Mouse (Mus musculus): ENCODE results near the gene Olfr1033. TPM values are rescaled to one million over a fixed set of nuclear protein-coding genes. Genes with fewer than 3 reads are reported as not detected.
"Not testable (repeated sequence)": the region's sequence is repeated elsewhere in the genome, so short reads cannot be mapped to it uniquely, and the experiment has no call there.

Gene Olfr1033
- 1.1 and 1.5 TPM in 2 replicates for polyA plus RNA-seq (2015; fragmentation: Nextera tagmentation; extraction: Ambion mirVana)

GRCm38 (mm10) chr2:86020406-86020805 lies at the start of gene Olfr1033:
Gene Olfr1033, plus strand, starts transcription at chr2:86020633.
- Histone ChIP-seq H3K4me3 (ENCODE audit: low read depth, low read length) (peak within 1 kb of the TSS; percentile 41), H3K4me2 (ENCODE audit: low read depth, low read length) (peak within 1 kb of the TSS; percentile 27; the same call in 1 of the 2 replicates), H3K27ac (ENCODE audit: low read length) (peak within 1 kb of the TSS; percentile 14; the same call in 1 of the 2 replicates)
- not testable (repeated sequence) for H3K9me3 ChIP-seq (replicated peaks; ENCODE audit: control insufficient read depth, low read length); H3K4me1 ChIP-seq (ENCODE audit: control insufficient read depth, low read depth, low read length); ATAC-seq (ENCODE audit: low read depth); H3K9ac ChIP-seq (ENCODE audit: low read depth, low read length); H3K27me3 ChIP-seq (ENCODE audit: control insufficient read depth, insufficient read depth, low read depth, low read length); H3K36me3 ChIP-seq (ENCODE audit: control insufficient read depth, insufficient read depth)
- WGBS (ENCODE audit: insufficient replicate concordance), result 1% methylated on average over 10 of the region's 11 CpGs

GRCm38 (mm10) chr2:85973595-85973994 lies 46.8 kb upstream of the Olfr1033 start, which contains the start of gene Olfr1029:
Gene Olfr1029, plus strand, starts transcription at chr2:85973895.
- Histone ChIP-seq H3K9ac (ENCODE audit: low read depth, low read length) (no peak within 1 kb of the TSS), H3K36me3 (ENCODE audit: control insufficient read depth, insufficient read depth) (no peaks in the 10 kb centered on the region), H3K9me3 (replicated peaks; ENCODE audit: control insufficient read depth, low read length) (no peaks in the 10 kb centered on the region), H3K4me2 (ENCODE audit: low read depth, low read length) (no peak within 1 kb of the TSS), H3K4me1 (ENCODE audit: control insufficient read depth, low read depth, low read length) (no peaks in the 10 kb centered on the region), H3K27ac (ENCODE audit: low read length) (no peak within 1 kb of the TSS), H3K27me3 (ENCODE audit: control insufficient read depth, insufficient read depth, low read depth, low read length) (no peaks in the 10 kb centered on the region), H3K4me3 (ENCODE audit: low read depth, low read length) (no peak within 1 kb of the TSS)
- 62% methylated on average over 2 of the region's 2 CpGs for WGBS (ENCODE audit: insufficient replicate concordance)
- no peak for ATAC-seq (ENCODE audit: low read depth)

GRCm38 (mm10) chr2:85978976-85979375 lies 41.5 kb upstream of the Olfr1033 start, which contains the start of gene Olfr1030:
Gene Olfr1030, plus strand, starts transcription at chr2:85979276.
- H3K9ac ChIP-seq (ENCODE audit: low read depth, low read length), result no peak within 1 kb of the TSS
- H3K4me2 ChIP-seq (ENCODE audit: low read depth, low read length), result no peak within 1 kb of the TSS
- H3K27ac ChIP-seq (ENCODE audit: low read length), result no peak within 1 kb of the TSS
- H3K27me3 ChIP-seq (ENCODE audit: control insufficient read depth, insufficient read depth, low read depth, low read length), result no peaks in the 10 kb centered on the region
- no peak within 1 kb of the TSS for H3K4me3 ChIP-seq (ENCODE audit: low read depth, low read length)
- no peaks in the 10 kb centered on the region for H3K4me1 ChIP-seq (ENCODE audit: control insufficient read depth, low read depth, low read length)
- no peaks in the 10 kb centered on the region for H3K9me3 ChIP-seq (replicated peaks; ENCODE audit: control insufficient read depth, low read length)
- ATAC-seq (ENCODE audit: low read depth), result no peak
- no peaks in the 10 kb centered on the region for H3K36me3 ChIP-seq (ENCODE audit: control insufficient read depth, insufficient read depth)
- 52% methylated on average over 1 of the region's 1 CpGs for WGBS (ENCODE audit: insufficient replicate concordance)

- no peak within 1 kb of the TSS for H3K9ac ChIP-seq (ENCODE audit: low read depth, low read length)
- H3K4me1 ChIP-seq (ENCODE audit: control insufficient read depth, low read depth, low read length), result no peaks in the 10 kb centered on the region
- no peak within 1 kb of the TSS for H3K4me3 ChIP-seq (ENCODE audit: low read depth, low read length)
- H3K27ac ChIP-seq (ENCODE audit: low read length), result no peak within 1 kb of the TSS
- no peaks in the 10 kb centered on the region for H3K36me3 ChIP-seq (ENCODE audit: control insufficient read depth, insufficient read depth)
- 34% methylated on average over 3 of the region's 3 CpGs for WGBS (ENCODE audit: insufficient replicate concordance)
- H3K9me3 ChIP-seq (replicated peaks; ENCODE audit: control insufficient read depth, low read length), result no peaks in the 10 kb centered on the region
- no peaks in the 10 kb centered on the region for H3K27me3 ChIP-seq (ENCODE audit: control insufficient read depth, insufficient read depth, low read depth, low read length)
- H3K4me2 ChIP-seq (ENCODE audit: low read depth, low read length), result no peak within 1 kb of the TSS
- ATAC-seq (ENCODE audit: low read depth), result no peak
Observed at GRCm38 (mm10) chr2:85990004-85990403, 30.4 kb upstream of the Olfr1033 start, which contains the start of gene Olfr1031. Gene Olfr1031, plus strand, starts transcription at chr2:85990304.

- Histone ChIP-seq H3K36me3 (ENCODE audit: control insufficient read depth, insufficient read depth) (no peaks in the 10 kb centered on the region), H3K27me3 (ENCODE audit: control insufficient read depth, insufficient read depth, low read depth, low read length) (no peaks in the 10 kb centered on the region), H3K4me3 (ENCODE audit: low read depth, low read length) (no peak within 1 kb of the TSS), H3K4me2 (ENCODE audit: low read depth, low read length) (no peak within 1 kb of the TSS), H3K27ac (ENCODE audit: low read length) (no peak within 1 kb of the TSS), H3K9ac (ENCODE audit: low read depth, low read length) (no peak within 1 kb of the TSS), H3K9me3 (replicated peaks; ENCODE audit: control insufficient read depth, low read length) (no peaks in the 10 kb centered on the region), H3K4me1 (ENCODE audit: control insufficient read depth, low read depth, low read length) (no peaks in the 10 kb centered on the region)
- no peak for ATAC-seq (ENCODE audit: low read depth)
- 68% methylated on average over 7 of the region's 7 CpGs for WGBS (ENCODE audit: insufficient replicate concordance)
Observed at GRCm38 (mm10) chr2:86005240-86005639, 15.2 kb upstream of the Olfr1033 start, which contains the start of gene Olfr1032. Gene Olfr1032, plus strand, starts transcription at chr2:86005540.

GRCm38 (mm10) chr2:86021518-86021917 lies 1.1 kb downstream of the Olfr1033 start:
- not testable (repeated sequence) for H3K9me3 ChIP-seq (replicated peaks; ENCODE audit: control insufficient read depth, low read length); H3K27ac ChIP-seq (ENCODE audit: low read length); H3K9ac ChIP-seq (ENCODE audit: low read depth, low read length); H3K27me3 ChIP-seq (ENCODE audit: control insufficient read depth, insufficient read depth, low read depth, low read length); H3K36me3 ChIP-seq (ENCODE audit: control insufficient read depth, insufficient read depth); H3K4me2 ChIP-seq (ENCODE audit: low read depth, low read length); H3K4me1 ChIP-seq (ENCODE audit: control insufficient read depth, low read depth, low read length); ATAC-seq (ENCODE audit: low read depth); H3K4me3 ChIP-seq (ENCODE audit: low read depth, low read length)
- 43% methylated on average over 3 of the region's 9 CpGs for WGBS (ENCODE audit: insufficient replicate concordance)

GRCm38 (mm10) chr2:86045561-86045960 lies 25.1 kb downstream of the Olfr1033 start, which contains the start of gene Olfr1034:
Gene Olfr1034, plus strand, starts transcription at chr2:86045861.
- H3K27me3 ChIP-seq (ENCODE audit: control insufficient read depth, insufficient read depth, low read depth, low read length), result no peaks in the 10 kb centered on the region
- no peak within 1 kb of the TSS for H3K9ac ChIP-seq (ENCODE audit: low read depth, low read length)
- no peak within 1 kb of the TSS for H3K27ac ChIP-seq (ENCODE audit: low read length)
- no peaks in the 10 kb centered on the region for H3K9me3 ChIP-seq (replicated peaks; ENCODE audit: control insufficient read depth, low read length)
- no peak within 1 kb of the TSS for H3K4me3 ChIP-seq (ENCODE audit: low read depth, low read length)
- no peak within 1 kb of the TSS for H3K4me2 ChIP-seq (ENCODE audit: low read depth, low read length)
- H3K36me3 ChIP-seq (ENCODE audit: control insufficient read depth, insufficient read depth), result no peaks in the 10 kb centered on the region
- no peaks in the 10 kb centered on the region for H3K4me1 ChIP-seq (ENCODE audit: control insufficient read depth, low read depth, low read length)
- ATAC-seq (ENCODE audit: low read depth), result no peak

- not testable (repeated sequence) for H3K27ac ChIP-seq (ENCODE audit: low read length); ATAC-seq (ENCODE audit: low read depth); H3K36me3 ChIP-seq (ENCODE audit: control insufficient read depth, insufficient read depth); H3K4me2 ChIP-seq (ENCODE audit: low read depth, low read length); H3K4me3 ChIP-seq (ENCODE audit: low read depth, low read length); H3K27me3 ChIP-seq (ENCODE audit: control insufficient read depth, insufficient read depth, low read depth, low read length); H3K9ac ChIP-seq (ENCODE audit: low read depth, low read length); H3K4me1 ChIP-seq (ENCODE audit: control insufficient read depth, low read depth, low read length); H3K9me3 ChIP-seq (replicated peaks; ENCODE audit: control insufficient read depth, low read length)
Observed at GRCm38 (mm10) chr2:86050777-86051176, 30.3 kb downstream of the Olfr1033 start.

- not testable (repeated sequence) for H3K4me1 ChIP-seq (ENCODE audit: control insufficient read depth, low read depth, low read length); H3K9ac ChIP-seq (ENCODE audit: low read depth, low read length); H3K36me3 ChIP-seq (ENCODE audit: control insufficient read depth, insufficient read depth); H3K4me3 ChIP-seq (ENCODE audit: low read depth, low read length); H3K4me2 ChIP-seq (ENCODE audit: low read depth, low read length); H3K27ac ChIP-seq (ENCODE audit: low read length); H3K9me3 ChIP-seq (replicated peaks; ENCODE audit: control insufficient read depth, low read length); ATAC-seq (ENCODE audit: low read depth); H3K27me3 ChIP-seq (ENCODE audit: control insufficient read depth, insufficient read depth, low read depth, low read length)
- WGBS (ENCODE audit: insufficient replicate concordance), result 62% methylated on average over 2 of the region's 2 CpGs
Observed at GRCm38 (mm10) chr2:86063766-86064165, 43.3 kb downstream of the Olfr1033 start.
